ENCODE assay signal across 9 mouse cellular contexts in genomic region chr2:153131019-153131418, GRCm38 (mm10). TPM values are rescaled to one million over a fixed set of nuclear protein-coding genes. Genes with fewer than 3 reads are reported as not detected.
DNase-seq lines count a peak whose midpoint lies in the region; ATAC-seq and TF ChIP-seq lines count a peak whose summit lies in the region.
"Had no signal": no experiment of that assay in that cellular context is flagged by ENCODE, and none has a peak within 500 bp of the region (broad histone marks: within the 10 kb centered on the region; RNA-seq: fewer than 3 reads in every experiment).

No protein-coding gene starts in this region.

- no peak for ATAC-seq in intestine, postnatal 0 days
- ATAC-seq in intestine, embryonic 16.5 days: no peak

- H3K4me1 ChIP-seq in intestine, postnatal 0 days (replicated peaks; ENCODE audit: control insufficient read depth, insufficient read depth, low read length): no peaks in the 10 kb centered on the region
- no peaks in the 10 kb centered on the region for H3K4me1 ChIP-seq in intestine, embryonic 16.5 days (ENCODE audit: control insufficient read depth, insufficient read depth, low read length)
- H3K4me1 ChIP-seq: limb, embryonic 13.5 days had no signal

- H3K9me3 ChIP-seq in intestine, postnatal 0 days (ENCODE audit: control insufficient read depth): no peaks in the 10 kb centered on the region
- no peaks in the 10 kb centered on the region for H3K9me3 ChIP-seq in intestine, embryonic 16.5 days (ENCODE audit: control insufficient read depth, low read length)
- H3K9me3 ChIP-seq: limb, embryonic 13.5 days had no signal

- WGBS in intestine, postnatal 0 days: 21% methylated on average over 6 of the region's 6 CpGs
- 19% methylated on average over 6 of the region's 6 CpGs for WGBS in intestine, embryonic 16.5 days

- peak; percentile 67 for TF ChIP-seq CTCF in intestine, postnatal 0 days (IDR thresholded peaks at IDR 0.05; ENCODE audit: low read depth)

- no peak overlapping the region for H3K27ac ChIP-seq in intestine, postnatal 0 days (ENCODE audit: low read depth, low read length)
- no peak overlapping the region for H3K27ac ChIP-seq in intestine, embryonic 16.5 days (ENCODE audit: low read length)
- H3K27ac ChIP-seq: limb, embryonic 13.5 days had no signal

- H3K4me3 ChIP-seq in intestine, postnatal 0 days (ENCODE audit: low read depth, low read length): no peak overlapping the region
- no peak overlapping the region for H3K4me3 ChIP-seq in intestine, embryonic 16.5 days (ENCODE audit: low read length)
- H3K4me3 ChIP-seq: limb, embryonic 13.5 days had no signal

- DNase-seq in A20 (ENCODE audit: low read depth, low spot score): peak; percentile 63
- peak; percentile 50 for DNase-seq in ES-CJ7 (ENCODE audit: low read depth, low spot score)
- peak; percentile 55 to 61 for DNase-seq in kidney, postnatal 4 days
- DNase-seq in frontal cortex, postnatal 10 days (ENCODE audit: low spot score in 2 of 2): no peak
- no peak for DNase-seq in frontal cortex, postnatal 25 days (ENCODE audit: low spot score in 2 of 2)
- no peak for DNase-seq in layer of hippocampus, postnatal 10 days (ENCODE audit: low spot score in 2 of 2)

- H3K36me3 ChIP-seq in intestine, postnatal 0 days (ENCODE audit: control insufficient read depth, insufficient read depth): no peaks in the 10 kb centered on the region
- H3K36me3 ChIP-seq in intestine, embryonic 16.5 days (ENCODE audit: control insufficient read depth, insufficient read depth, low read length): no peaks in the 10 kb centered on the region
- H3K36me3 ChIP-seq: limb, embryonic 13.5 days had no signal

- no peaks in the 10 kb centered on the region; the same call in 1 of the 2 replicates for H3K27me3 ChIP-seq in intestine, postnatal 0 days (replicated peaks; ENCODE audit: control insufficient read depth, insufficient read depth, low read length)
- H3K27me3 ChIP-seq in intestine, embryonic 16.5 days (replicated peaks; ENCODE audit: control insufficient read depth, insufficient read depth, low read length): no peaks in the 10 kb centered on the region; the same call in 1 of the 2 replicates

- H3K9ac ChIP-seq in intestine, postnatal 0 days (ENCODE audit: low read depth, low read length): no peak overlapping the region
- H3K9ac ChIP-seq in intestine, embryonic 16.5 days (ENCODE audit: low read depth, low read length): no peak overlapping the region
- H3K9ac ChIP-seq: limb, embryonic 13.5 days had no signal

- no peak overlapping the region for H3K4me2 ChIP-seq in intestine, postnatal 0 days (replicated peaks; ENCODE audit: low read depth)
- H3K4me2 ChIP-seq in intestine, embryonic 16.5 days (ENCODE audit: low read depth, low read length): no peak overlapping the region
- H3K4me2 ChIP-seq: limb, embryonic 13.5 days had no signal

RNA-seq across cellular contexts. Expression of gene Hck, which starts 22.8 kb away (rescaled TPM):
- polyA plus RNA-seq in intestine, postnatal 0 days (2015; fragmentation: Nextera tagmentation; extraction: Ambion mirVana): 3.4 and 3.5 TPM in 2 replicates
- 5.4 and 6.2 TPM in 2 replicates for polyA plus RNA-seq in intestine, embryonic 16.5 days (2015; fragmentation: Nextera tagmentation; extraction: Ambion mirVana)
- 1 to 10 TPM; 2.6 to 3.2 TPM for total RNA-seq in layer of hippocampus, postnatal 10 days (2021)

RNA-seq across cellular contexts. Expression of gene Tm9sf4, which starts 30.1 kb away (rescaled TPM):
- 64.7 and 68.3 TPM in 2 replicates for polyA plus RNA-seq in intestine, postnatal 0 days (2015; fragmentation: Nextera tagmentation; extraction: Ambion mirVana)
- 95.8 and 101 TPM in 2 replicates for polyA plus RNA-seq in intestine, embryonic 16.5 days (2015; fragmentation: Nextera tagmentation; extraction: Ambion mirVana)
- total RNA-seq in layer of hippocampus, postnatal 10 days (2021): 100 to 1,000 TPM in 1 of 2 experiments, 10 to 100 TPM in 1; 87.7 to 110 TPM

Comparison
In these comparisons a context has a peak if more than half of its experiments do, and no peak if none do; other contexts are left out.
1. DNase-seq: peak in A20 (single experiment), ES-CJ7 (single experiment) and kidney, postnatal 4 days (2 of 2); none in frontal cortex, postnatal 10 days (0 of 2), frontal cortex, postnatal 25 days (0 of 2) and layer of hippocampus, postnatal 10 days (0 of 2).